Mouse (Mus musculus) embryo, embryonic 11.5 days (tissue): ENCODE data around the gene Man1a.

Experiments
- DNase-seq: peaks from one replicate; pipeline ENCODE4 v3.0.0-alpha.2; 2012; ENCODE audit warnings: low read depth, low spot score

Gene Man1a

DNA sequence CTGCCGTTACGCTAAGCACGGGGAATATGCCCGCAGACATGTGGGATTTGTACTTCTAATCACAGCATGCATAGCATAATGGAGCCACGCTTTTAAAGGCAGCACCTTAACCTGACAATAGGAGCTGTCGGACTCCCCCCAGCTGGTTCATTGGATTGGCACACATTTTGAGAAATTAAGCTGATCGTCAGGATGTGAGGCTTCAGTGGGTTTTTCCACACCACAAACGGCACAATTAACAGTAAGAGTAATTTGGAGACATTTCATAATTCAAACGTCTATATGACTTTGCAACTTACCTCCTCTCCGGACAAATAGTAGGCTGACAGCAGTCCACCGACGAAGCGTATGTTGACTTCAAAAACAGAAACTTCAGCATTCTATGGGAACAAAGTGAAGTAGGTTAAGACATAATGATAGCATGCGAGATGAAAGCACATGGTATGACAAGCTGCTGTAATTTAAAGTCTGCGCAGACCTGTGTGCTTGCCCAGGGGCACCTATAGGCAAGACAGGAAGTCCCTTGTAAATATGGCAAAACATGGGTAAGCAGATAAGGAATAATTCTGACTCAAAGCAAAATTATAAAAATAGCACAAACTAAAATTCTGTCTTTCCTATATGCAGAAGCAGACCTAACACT lies 62.2 kb downstream of the Man1a start:
- no peak for DNase-seq

- DNase-seq, result no peak
Observed at GRCm38 (mm10) chr10:54013143-54013791, 63.1 kb downstream of the Man1a start.

DNA sequence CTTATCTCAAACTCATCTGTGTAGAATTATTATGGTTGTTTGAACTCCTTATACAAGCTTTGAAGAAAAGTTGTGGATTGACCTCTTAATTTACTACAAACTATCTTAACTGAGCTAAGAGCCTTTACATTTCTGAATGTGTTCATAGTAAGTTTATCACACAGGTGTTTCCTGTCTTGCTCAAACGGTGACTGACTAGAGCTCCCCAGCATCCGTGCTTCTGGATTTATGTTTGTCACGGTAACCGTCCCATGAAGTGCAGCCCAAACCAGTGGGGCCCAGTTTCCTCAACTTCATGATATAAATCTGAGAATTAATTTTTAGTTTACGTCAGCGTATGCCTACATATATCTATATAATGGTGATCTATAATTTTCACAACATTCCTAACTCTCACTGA lies 67.3 kb downstream of the Man1a start:
- DNase-seq, result no peak

GRCm38 (mm10) chr10:54006868-54007267 lies 69.5 kb downstream of the Man1a start:
- DNase-seq, result no peak

DNA sequence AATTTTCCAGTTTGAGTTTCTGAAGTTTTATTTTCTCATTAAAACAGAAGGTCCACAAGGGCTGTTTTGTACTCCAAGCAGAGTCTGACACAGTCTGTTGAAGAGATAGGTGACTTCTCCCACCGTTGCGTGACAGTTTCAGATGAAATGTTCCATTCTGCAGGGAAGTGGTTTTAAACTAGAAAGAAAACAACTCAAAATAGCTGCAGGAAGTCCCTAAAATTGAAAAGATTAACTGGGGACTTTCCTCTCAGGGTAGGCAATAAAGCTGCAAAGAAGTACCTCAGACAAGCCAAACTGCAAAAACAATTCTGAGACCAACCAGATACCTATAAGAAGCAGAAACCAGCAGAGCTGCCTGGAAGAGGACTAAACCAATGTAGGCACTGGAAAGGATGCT lies 70.6 kb downstream of the Man1a start:
- no peak for DNase-seq

DNA sequence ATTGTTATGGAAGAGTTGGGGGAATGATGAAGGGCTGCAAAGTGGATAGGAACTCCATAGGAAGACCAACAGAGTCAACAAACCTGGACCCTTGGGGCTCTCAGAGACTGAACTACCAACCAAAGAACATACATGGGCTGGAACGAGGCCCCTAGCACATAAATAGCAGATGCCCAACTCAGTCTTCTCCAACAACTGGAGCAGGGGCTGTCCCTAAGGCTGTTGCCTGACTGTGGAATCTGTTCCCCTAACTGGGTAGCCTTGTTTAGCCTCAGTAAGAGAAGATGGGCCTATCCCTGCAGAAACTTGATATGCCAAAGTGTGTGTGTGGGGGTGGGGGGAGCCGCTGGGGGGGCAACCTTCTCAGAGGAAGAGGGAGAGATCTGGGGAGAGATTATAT lies 73.5 kb downstream of the Man1a start:
- no peak for DNase-seq

GRCm38 (mm10) chr10:53997301-53997700 lies 79.1 kb downstream of the Man1a start:
- DNase-seq, result no peak

DNA sequence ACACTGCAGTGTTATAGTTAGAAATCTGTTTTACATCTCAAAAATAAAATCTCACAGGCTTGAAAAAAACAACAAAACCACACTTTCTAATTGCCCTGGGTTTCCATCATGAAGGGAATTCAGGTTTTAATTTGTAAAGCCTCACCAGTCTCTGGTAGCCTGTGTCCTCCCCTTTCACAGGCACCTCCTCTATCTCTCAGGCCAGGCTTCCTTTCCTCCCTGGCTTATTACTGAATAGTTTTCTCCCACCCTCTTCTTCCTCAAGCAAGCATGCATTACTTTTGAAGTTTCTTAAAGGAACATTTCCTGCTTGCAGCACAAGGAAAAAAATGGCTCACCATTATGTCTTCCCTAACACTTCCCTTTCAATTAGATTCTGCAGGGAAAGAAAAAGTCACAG lies 80.2 kb downstream of the Man1a start:
- DNase-seq, result no peak

- no peak for DNase-seq
Observed at GRCm38 (mm10) chr10:53994591-53994990, 81.8 kb downstream of the Man1a start.

- no peak for DNase-seq
Observed at GRCm38 (mm10) chr10:53990434-53990833, 86.0 kb downstream of the Man1a start.

- DNase-seq, result no peak
Observed at GRCm38 (mm10) chr10:53984894-53985293, 91.5 kb downstream of the Man1a start.

DNA sequence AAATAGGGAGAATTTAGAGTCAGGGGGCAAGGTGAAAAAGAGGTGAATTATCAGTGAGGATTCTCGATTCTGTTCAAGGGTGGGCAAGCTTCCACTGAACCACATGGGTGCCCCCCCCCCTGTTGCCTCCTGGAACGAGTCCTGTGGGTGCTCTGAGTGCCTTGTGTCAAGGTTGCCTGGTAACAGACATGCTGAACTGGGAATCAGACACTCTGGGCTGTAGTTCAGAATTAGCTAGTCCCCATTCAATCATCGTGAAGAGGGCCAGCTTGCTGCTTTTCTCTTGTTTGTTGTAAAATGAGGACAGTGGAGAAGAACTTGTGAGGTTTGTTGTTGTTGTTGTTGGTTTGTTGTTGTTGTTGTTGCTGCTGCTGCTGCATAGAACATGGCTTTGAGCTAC lies 92.3 kb downstream of the Man1a start:
- no peak for DNase-seq

GRCm38 (mm10) chr10:53978647-53979046 lies 97.8 kb downstream of the Man1a start:
- DNase-seq, result no peak

- DNase-seq, result no peak
Observed at GRCm38 (mm10) chr10:53974180-53974579, 102.2 kb downstream of the Man1a start.

DNA sequence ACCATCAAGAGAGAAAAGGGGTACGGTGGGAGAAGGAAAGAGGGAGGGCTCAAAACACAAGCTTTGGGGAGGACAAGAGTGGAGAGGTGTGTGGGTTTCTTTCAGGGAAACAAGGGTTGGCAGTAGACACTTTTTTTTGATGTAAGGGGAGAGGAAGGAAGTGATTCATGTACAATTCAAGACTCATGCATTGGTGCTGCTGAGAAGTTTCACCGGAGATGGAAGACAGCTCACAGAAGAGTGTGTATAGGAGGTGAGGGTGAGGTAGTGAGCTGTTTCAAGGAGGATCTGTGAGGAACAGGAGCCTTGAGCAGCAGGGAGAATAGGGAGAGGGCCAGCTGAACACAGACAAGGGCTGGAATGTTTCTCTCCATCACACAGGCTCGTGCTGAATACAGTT lies 116.7 kb downstream of the Man1a start:
- DNase-seq, result no peak

DNA sequence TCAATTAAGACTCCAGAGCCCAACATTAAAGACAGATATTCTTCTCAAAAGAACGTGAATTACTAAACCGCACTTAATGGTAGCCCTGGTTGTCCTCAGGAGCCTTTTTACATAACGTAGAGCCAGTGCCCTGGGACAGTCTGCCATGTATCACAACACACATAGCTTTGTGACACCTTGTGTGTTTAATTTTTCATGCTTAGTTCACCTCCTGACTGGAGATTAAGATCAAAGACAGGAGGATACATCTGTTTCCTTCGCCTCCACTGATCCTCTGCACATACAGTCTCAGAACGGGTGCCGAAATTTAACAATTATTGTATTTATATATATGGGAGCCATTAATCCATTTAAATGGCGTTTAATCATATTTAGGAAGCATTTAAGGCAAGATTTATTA lies 134.8 kb downstream of the Man1a start:
- no peak for DNase-seq

GRCm38 (mm10) chr10:53938199-53938598 lies 138.2 kb downstream of the Man1a start:
- no peak for DNase-seq

- no peak for DNase-seq
Observed at GRCm38 (mm10) chr10:53936078-53936477, 140.3 kb downstream of the Man1a start.

DNA sequence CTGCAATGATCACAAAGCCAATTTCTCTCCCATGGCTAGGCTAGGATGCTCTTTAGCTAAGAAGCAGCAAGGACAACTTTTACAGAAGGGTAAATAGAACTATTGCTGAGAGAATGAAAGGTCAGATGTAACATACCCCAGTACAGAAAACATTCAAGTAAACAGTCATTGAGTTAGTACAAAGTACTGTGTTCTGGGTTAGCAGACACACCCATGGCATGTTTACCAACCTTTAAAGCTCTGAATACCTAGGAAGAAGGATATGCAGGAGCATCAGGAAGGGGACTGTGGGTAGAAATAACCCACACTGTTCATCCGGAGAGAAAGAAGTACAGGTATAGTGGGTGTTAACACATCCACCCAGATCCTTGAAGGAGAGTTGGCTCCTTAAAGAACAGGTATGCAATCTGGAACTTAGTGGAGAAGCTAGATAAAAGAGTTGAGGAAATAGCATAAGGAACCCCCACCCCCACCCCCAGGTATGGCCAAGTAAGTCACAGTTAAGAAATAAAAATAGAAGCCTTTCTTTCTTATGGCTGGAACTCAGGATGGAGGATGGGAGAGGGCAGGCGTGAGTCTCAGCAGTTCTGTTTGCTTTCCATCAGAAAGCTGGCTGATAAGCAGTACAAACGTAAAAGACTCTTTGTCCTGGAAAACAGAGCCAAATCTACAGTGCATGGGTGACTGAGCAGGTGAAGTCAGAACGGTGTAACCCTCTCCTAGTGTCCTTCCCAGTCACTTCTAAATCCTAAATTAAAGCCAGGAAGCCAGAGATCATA lies 146.5 kb downstream of the Man1a start:
- no peak for DNase-seq

- no peak for DNase-seq
Observed at GRCm38 (mm10) chr10:53927904-53928303, 148.5 kb downstream of the Man1a start.

DNA sequence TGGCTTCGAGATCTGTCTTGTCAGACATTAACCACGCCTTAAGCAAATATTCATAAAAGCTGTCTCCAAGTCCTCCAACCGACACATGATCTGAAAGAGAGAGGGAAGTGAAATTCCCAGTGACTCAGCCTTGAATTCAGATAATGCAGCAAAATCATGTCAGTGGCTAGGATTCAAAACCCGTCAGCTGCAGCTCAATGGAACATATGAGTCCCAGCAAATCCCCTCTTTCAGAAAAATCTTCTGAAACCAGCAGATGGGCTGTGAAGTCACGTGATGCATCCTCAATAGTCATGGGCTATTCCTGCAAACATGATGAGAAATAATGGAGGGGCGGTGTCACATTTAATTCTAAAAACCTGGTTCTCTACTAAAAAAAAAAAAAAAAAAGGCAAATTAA lies 151.0 kb downstream of the Man1a start:
- no peak for DNase-seq

DNA sequence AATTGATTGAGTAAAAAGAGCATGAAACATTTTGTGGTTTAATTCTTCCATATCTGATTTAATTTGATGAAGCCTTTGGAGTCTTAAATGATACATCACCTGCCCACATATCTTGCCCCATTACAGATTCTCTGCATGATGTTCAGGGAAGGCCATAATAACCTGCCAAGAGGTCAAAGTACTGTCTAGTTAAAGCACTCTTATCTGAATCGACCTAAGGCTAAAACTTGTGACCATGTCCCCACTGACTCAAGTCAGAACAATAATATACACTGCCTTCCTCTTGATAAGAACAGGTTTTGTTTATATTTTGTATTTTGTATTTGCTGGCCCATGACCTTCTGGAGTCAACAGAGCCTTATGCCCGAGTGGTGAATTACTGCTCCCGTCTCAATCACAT lies 154.2 kb downstream of the Man1a start:
- no peak for DNase-seq

GRCm38 (mm10) chr10:53917517-53917916 lies 158.9 kb downstream of the Man1a start:
- no peak for DNase-seq
